Mouse (Mus musculus) layer of hippocampus, postnatal 10 days (tissue): ENCODE measurements around the gene Gab1. TPM values are rescaled to one million over a fixed set of nuclear protein-coding genes. Genes with fewer than 3 reads are reported as not detected.
A peak's percentile ranks its signal among the peaks of the same experiment; 100 is the strongest.

Source experiments
- DNase-seq, 2 experiments: peaks; one replicate each; pipeline ENCODE4 v3.0.0; 2021; ENCODE audit warnings: low spot score in 2 of 2
- total RNA-seq, 2 experiments: library from RNA; stranded (reverse); gene quantifications; 2 replicates each; pipeline ENCODE4 v1.2.3; 2021

Gene Gab1
- total RNA-seq, 2 experiments from 2014 or later, result 17.4 to 18.6 TPM

DNA sequence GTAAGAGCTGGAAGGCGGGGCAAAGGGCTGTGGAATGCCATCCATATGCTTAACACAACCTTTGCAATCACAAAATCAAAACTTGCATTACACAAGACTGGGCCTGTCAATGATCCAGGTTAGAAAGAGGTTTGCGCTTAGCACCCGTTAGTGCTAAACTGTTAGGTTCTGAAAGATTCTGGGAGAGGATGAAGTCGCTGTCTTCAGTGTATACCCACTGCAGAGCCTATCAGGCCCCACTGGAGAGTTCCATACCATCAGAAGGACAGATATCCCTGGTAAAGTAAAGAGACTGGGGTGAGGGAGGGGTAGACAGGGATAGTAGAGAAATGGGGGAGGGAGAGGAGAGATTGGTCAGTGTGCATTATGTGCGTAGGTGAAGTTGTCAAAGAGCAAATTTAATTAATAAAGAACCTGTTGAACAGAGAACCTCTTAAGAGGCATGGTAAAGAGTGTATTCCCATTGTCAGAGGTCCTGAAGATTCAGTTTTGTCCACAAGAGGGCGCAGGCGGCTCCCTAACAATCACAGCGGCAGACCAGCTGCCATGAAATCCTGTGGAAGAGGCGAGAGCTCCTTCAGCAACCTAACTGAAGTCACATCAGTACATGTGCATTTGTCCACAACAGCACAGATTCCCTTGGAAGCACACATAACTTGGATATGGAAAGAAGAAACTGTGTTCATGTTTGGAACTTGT is 127.2 kb downstream of the Gab1 start:
- DNase-seq, result peak; percentile 88 to 91

DNA sequence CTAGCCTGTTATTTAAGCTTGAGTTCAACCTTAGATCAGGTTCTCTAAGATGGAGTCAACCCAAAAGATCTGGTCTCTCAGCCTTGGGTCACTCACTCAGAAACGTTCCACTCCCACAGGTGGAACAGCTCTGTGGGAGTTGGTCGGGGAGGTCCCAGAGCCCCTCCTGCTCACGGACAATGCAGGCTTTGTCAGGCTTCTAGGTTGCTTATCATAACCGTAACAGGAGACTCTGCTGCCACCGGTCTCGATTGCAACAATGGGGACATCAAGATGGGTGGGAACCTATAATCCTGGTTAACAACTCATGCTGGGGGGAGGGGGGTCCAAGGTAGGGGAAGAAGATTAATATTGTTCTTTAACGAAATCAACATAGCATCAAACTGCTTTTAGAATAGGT is 127.9 kb downstream of the Gab1 start:
- DNase-seq, result no peak

- DNase-seq, result no peak
These were observed 131.2 kb downstream of the Gab1 start for GRCm38 (mm10) chr8:80749091-80749490.

GRCm38 (mm10) chr8:80739932-80740331 is 140.4 kb downstream of the Gab1 start:
- DNase-seq, result no peak

DNA sequence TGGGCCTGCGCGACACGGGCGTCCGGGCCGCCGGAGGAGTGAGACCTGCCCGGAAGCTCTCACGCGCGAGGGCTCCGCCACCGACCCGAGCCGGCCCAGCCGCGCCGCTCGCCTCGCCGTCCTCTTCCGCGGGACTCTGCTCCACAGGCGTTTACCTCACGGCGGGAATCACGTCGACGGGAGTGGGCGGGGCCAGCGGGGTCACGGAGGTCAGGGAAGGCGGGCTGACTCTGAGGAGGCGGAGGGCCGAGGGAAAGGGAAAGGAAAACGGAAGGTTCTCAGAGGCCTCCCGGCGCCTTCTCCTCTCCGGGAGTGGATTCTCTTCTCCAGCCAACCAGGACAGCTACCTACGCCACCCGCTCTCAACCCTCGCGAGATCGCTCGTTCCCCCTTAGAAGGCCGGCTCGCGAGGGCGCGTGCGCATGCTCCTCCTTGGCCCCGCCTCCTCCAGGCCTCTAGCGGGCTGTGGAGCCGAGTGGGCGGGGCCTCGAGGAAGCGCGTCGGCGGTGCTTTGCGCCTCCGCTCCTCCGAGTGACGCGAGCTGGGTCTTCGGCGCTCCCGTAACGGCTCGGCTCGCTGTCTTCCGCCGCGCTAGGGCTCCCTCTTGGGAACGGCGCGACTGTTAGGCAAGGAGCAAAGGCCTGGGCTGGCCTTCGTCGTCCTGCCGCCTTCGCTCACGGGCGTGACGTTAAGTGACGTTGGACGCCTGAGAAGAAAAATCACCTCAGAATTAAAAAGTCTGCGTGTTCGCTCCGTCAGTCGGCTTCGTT is 141.0 kb downstream of the Gab1 start, which contains the start of gene Smarca5:
Smarca5 (minus strand) TSS at position 343 of the 770 bp plus-strand sequence.
- DNase-seq, result peak; percentile 93 to 96

- DNase-seq, result peak; percentile 60 to 69
These were observed 141.7 kb downstream of the Gab1 start for GRCm38 (mm10) chr8:80738388-80739154.

DNA sequence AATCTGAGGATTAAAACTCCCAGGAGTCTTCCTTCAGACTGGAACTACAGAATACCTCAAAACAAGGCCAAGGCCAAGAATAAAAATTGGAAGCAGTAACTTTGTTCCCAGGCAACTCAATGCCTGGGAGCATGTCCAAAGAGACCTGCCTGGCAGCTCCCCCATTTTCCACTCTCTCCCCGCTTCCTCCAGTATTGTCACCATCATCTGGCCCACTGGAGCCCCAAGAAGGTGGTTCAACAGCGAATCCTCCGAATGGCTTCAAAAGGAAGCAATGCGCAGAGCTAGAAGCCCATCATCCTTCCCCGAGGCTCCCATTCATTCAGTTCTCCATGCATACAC is 142.3 kb downstream of the Gab1 start:
- DNase-seq, result no peak

- no peak for DNase-seq
These were observed 148.0 kb downstream of the Gab1 start for GRCm38 (mm10) chr8:80732326-80732725.

DNA sequence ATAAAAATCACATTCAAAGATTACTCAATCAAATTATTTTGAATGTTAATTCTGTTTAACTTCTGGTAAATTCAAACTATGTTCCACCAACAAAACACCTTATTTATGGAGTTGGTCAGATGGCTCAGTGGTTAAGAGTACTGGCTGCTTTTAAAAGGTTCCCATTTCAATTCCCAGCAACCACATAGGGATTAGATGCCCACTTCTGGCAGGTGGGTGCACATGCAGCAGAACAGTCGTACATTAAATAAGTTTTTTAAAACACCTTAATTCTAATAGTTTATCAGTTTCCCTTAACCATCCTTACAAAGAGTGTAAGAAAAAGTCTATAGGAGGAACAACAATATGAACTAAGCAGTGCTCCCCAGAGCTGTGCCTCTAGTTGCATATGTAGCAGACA is 165.9 kb downstream of the Gab1 start:
- DNase-seq, result no peak

Other genes starting within 250 kb of the Gab1 start
- gene Smarca5, start 141.0 kb downstream of the Gab1 start, total RNA-seq, result 10 to 100 TPM; 45.5 to 51.5 TPM
- gene Usp38, start 134.4 kb upstream of the Gab1 start, total RNA-seq, result 10 to 100 TPM; 26.1 to 26.5 TPM